Mouse (Mus musculus): ENCODE results near the gene Ugt1a1. TPM values are rescaled to one million over a fixed set of nuclear protein-coding genes. Genes with fewer than 3 reads are reported as not detected.
"Not testable (repeated sequence)": the region's sequence is repeated elsewhere in the genome, so short reads cannot be mapped to it uniquely, and the experiment has no call there.

Ugt1a1 gene
- polyA plus RNA-seq (2016; fragmentation: Nextera tagmentation; extraction: Ambion mirVana) = not detected in 2 replicates

- Histone ChIP-seq H3K27me3 (ENCODE audit: insufficient read depth, poor library complexity, severe bottlenecking) (peaks cover 7% of the 10 kb centered on the region; the same call in 1 of the 2 replicates), H3K4me1 (replicated peaks) (no peaks in the 10 kb centered on the region), H3K36me3 (no peaks in the 10 kb centered on the region), H3K4me3 (no peak within 1 kb of the TSS), H3K27ac (no peak within 1 kb of the TSS), H3K9me3 (peaks cover 53% of the 10 kb centered on the region)
- peak; percentile 9 for DNase-seq (ENCODE audit: low spot score)
- 70% methylated on average over 8 of the region's 8 CpGs for whole genome bisulfite sequencing
These were observed at the start of gene Ugt1a1 for GRCm38 (mm10) chr1:88211812-88212211. Gene Ugt1a1 (plus strand): TSS chr1:88211959.

- H3K36me3 ChIP-seq = no peaks in the 10 kb centered on the region
- H3K27me3 ChIP-seq (ENCODE audit: insufficient read depth, poor library complexity, severe bottlenecking) = no peaks in the 10 kb centered on the region
- no peak for DNase-seq (ENCODE audit: low spot score)
- H3K4me1 ChIP-seq (replicated peaks) = no peaks in the 10 kb centered on the region
- 83% methylated on average over 5 of the region's 5 CpGs for WGBS
- no peaks in the 10 kb centered on the region; the same call in 1 of the 2 replicates for H3K9me3 ChIP-seq
- H3K4me3 ChIP-seq = no peak within 1 kb of the TSS
- no peak within 1 kb of the TSS for H3K27ac ChIP-seq
These were observed 46.0 kb upstream of the Ugt1a1 start, which contains the start of gene Ugt1a5 for GRCm38 (mm10) chr1:88165711-88166110. Gene Ugt1a5 (plus strand): TSS chr1:88166012.

DNA sequence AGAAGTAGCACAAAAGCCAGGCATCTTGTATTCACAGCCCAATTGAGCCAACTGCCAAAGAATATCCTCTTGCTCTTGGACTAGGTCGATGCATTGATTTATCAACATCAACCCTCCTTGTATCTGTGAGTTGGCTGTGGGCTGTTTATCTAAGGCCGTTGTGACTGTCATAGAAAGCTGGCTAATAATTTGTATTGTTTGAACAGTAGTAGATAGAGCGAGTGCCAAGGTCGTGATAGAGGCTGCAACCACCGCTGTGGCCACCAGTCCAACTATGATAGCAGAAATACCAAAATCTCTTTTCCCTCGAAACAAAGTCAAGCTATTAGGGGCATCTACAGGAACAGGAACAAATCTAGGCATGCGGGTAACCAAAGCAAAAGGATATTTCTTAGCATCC is 39.6 kb upstream of the Ugt1a1 start:
- H3K4me3 ChIP-seq; DNase-seq (ENCODE audit: low spot score); H3K36me3 ChIP-seq; H3K27me3 ChIP-seq (ENCODE audit: insufficient read depth, poor library complexity, severe bottlenecking); H3K4me1 ChIP-seq (replicated peaks); H3K27ac ChIP-seq: not testable (repeated sequence)
- 89% methylated on average over 6 of the region's 7 CpGs for WGBS
- peaks cover 13% of the 10 kb centered on the region for H3K9me3 ChIP-seq

GRCm38 (mm10) chr1:88179657-88180056 is 32.1 kb upstream of the Ugt1a1 start:
- H3K4me3 ChIP-seq = no peak overlapping the region
- no peaks in the 10 kb centered on the region for H3K27me3 ChIP-seq (ENCODE audit: insufficient read depth, poor library complexity, severe bottlenecking)
- no peak overlapping the region for H3K27ac ChIP-seq
- no peak for DNase-seq (ENCODE audit: low spot score)
- H3K9me3 ChIP-seq = peaks cover 24% of the 10 kb centered on the region
- no peaks in the 10 kb centered on the region for H3K4me1 ChIP-seq (replicated peaks)
- WGBS = 84% methylated on average over 1 of the region's 1 CpGs
- no peaks in the 10 kb centered on the region for H3K36me3 ChIP-seq

DNA sequence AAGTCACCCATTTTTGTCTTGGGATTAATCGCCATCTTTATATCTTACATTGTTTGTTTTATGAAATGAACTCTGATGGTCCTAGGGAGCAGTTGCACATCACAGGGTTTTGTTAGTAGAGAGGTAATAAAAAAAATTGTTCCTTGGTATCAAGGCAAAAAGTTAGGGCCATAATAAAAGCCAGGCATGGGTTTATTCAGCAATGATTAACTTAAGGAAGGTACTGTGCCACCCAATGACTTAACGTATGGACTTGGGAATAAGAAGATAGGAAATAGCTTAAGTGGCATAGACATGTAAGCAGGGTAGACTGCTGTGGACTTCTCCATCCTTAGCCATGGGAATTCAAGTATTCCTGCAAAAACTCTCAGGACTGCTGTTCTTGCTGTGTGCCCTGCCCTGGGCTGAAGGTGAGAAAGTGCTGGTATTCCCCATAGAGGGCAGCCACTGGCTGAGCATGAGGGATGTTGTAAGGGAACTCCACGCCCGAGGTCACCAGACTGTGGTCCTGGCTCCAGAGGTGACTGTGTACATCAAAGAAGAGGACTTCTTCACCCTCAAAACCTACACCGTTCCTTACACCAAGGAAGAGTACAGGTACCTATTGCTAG is 25.3 kb upstream of the Ugt1a1 start:
- no peak for DNase-seq (ENCODE audit: low spot score)
- H3K36me3 ChIP-seq = no peaks in the 10 kb centered on the region
- H3K4me3 ChIP-seq = no peak overlapping the region
- H3K27me3 ChIP-seq (ENCODE audit: insufficient read depth, poor library complexity, severe bottlenecking) = no peaks in the 10 kb centered on the region
- WGBS = 89% methylated on average over 5 of the region's 5 CpGs
- no peaks in the 10 kb centered on the region for H3K4me1 ChIP-seq (replicated peaks)
- H3K27ac ChIP-seq = no peak overlapping the region
- no peaks in the 10 kb centered on the region for H3K9me3 ChIP-seq

DNA sequence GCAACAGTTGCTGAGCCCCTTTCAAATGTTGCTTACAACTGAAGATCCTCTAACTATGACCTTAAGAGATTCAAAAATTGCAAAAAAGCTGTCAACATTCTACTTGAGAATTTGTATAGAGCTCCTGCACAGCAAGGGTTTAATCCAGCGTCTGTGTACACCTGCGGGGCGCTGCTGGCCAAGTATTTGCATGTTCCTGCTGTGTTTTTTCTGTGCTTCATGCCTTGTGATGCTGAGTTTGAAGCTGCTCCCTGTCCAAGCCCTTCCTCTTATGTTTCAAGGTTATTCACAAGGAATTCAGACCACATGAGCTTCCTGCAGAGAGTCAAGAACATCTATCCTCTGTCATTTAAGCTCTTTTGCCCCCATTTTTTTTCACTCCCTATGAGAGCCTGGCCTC is 19.6 kb upstream of the Ugt1a1 start:
- 67% methylated on average over 3 of the region's 3 CpGs for WGBS
- no peaks in the 10 kb centered on the region for H3K36me3 ChIP-seq
- DNase-seq (ENCODE audit: low spot score) = no peak

DNA sequence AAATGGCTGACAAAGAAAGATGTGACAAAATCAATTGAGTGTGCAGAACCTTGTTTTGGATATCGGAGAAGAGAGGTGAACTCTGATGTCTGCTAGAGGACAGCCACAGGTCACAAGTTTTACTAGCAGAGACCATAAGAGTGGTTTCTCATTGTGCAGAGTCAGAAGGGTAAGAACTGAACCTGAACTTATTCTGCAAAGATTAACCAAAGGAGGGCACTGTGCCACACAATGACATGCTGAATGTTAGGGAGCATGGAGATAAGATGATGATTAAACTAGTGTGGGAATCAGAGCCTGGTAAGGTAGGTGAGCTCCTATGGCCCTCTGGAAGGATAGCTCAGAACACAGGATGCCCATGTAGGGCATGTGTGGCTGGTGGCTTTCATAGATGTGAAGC is 16.1 kb upstream of the Ugt1a1 start:
- no peak overlapping the region for H3K27ac ChIP-seq

More for the DNA sequence above, 19.6 kb upstream of the Ugt1a1 start:
- H3K9me3 ChIP-seq = no peaks in the 10 kb centered on the region
- no peaks in the 10 kb centered on the region for H3K27me3 ChIP-seq (ENCODE audit: insufficient read depth, poor library complexity, severe bottlenecking)
- H3K4me1 ChIP-seq (replicated peaks) = no peaks in the 10 kb centered on the region
- no peak overlapping the region for H3K4me3 ChIP-seq
- no peak overlapping the region for H3K27ac ChIP-seq

DNA sequence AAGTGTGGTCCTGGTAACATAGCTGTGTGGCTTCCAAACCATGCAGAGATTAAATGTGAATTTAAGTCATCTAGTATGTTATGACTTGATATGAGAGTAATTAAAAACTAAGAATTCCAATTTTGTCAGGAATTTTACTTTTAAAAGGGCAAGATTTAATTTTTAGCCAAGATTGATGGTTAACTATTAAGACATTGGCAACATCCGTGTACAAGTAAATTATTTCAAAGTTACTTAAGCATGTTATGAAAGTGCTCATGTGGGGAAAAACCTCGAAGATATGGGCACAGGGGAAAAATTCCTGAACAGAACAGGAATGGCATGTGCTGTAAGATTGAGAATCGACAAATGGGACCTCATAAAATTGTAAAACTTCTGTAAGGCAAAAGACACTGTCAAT is 14.3 kb upstream of the Ugt1a1 start:
- DNase-seq (ENCODE audit: low spot score) = no peak
- H3K36me3 ChIP-seq = no peaks in the 10 kb centered on the region
- H3K27ac ChIP-seq = no peak overlapping the region
- H3K27me3 ChIP-seq (ENCODE audit: insufficient read depth, poor library complexity, severe bottlenecking) = 0 out of 2 replicates have a peak, but pooled peaks cover 4% of the 10 kb centered on the region
- H3K4me1 ChIP-seq (replicated peaks) = no peaks in the 10 kb centered on the region
- WGBS = 79% methylated on average over 3 of the region's 3 CpGs
- H3K9me3 ChIP-seq = no peaks in the 10 kb centered on the region
- H3K4me3 ChIP-seq = no peak overlapping the region

More for the DNA sequence above, 16.1 kb upstream of the Ugt1a1 start:
- Histone ChIP-seq H3K36me3 (no peaks in the 10 kb centered on the region), H3K27me3 (ENCODE audit: insufficient read depth, poor library complexity, severe bottlenecking) (0 out of 2 replicates have a peak, but pooled peaks cover 4% of the 10 kb centered on the region), H3K4me3 (no peak overlapping the region), H3K4me1 (replicated peaks) (no peaks in the 10 kb centered on the region), H3K9me3 (no peaks in the 10 kb centered on the region)
- WGBS = 86% methylated on average over 1 of the region's 1 CpGs
- no peak for DNase-seq (ENCODE audit: low spot score)

- WGBS = 77% methylated on average over 2 of the region's 2 CpGs
These were observed 11.8 kb upstream of the Ugt1a1 start for GRCm38 (mm10) chr1:88199996-88200395.

DNA sequence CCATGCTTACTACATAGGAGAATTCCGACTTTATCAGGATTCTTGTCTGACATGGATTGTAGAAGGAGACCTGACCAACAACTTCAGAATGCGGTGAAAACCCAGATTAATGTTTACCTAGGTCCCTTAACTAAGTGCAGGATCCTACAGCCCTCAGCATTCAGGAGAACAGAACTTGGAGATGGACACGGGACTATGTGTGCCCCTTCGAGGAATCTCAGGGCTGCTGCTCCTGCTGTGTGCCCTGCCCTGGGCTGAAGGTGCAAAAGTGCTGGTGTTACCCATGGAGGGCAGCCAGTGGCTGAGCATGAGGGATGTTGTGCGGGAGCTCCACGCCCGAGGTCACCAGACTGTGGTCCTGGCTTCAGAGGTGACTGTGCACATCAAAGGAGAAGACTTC is 11.3 kb upstream of the Ugt1a1 start, which contains the start of gene Ugt1a2:
Gene Ugt1a2 (plus strand): TSS at position 146 of the 400 bp plus-strand sequence.
- no peaks in the 10 kb centered on the region; the same call in 1 of the 2 replicates for H3K36me3 ChIP-seq
- peaks cover 16% of the 10 kb centered on the region for H3K9me3 ChIP-seq
- 81% methylated on average over 7 of the region's 7 CpGs for WGBS
- H3K4me3 ChIP-seq = no peak within 1 kb of the TSS
- no peak for DNase-seq (ENCODE audit: low spot score)
- peaks cover 5% of the 10 kb centered on the region; the same call in 1 of the 2 replicates for H3K4me1 ChIP-seq (replicated peaks)
- no peak within 1 kb of the TSS for H3K27ac ChIP-seq
- H3K27me3 ChIP-seq (ENCODE audit: insufficient read depth, poor library complexity, severe bottlenecking) = peaks cover 16% of the 10 kb centered on the region

More at GRCm38 (mm10) chr1:88199996-88200395, 11.8 kb upstream of the Ugt1a1 start:
- Histone ChIP-seq H3K4me3 (no peak overlapping the region), H3K4me1 (replicated peaks) (peaks cover under 1% of the 10 kb centered on the region; the same call in 1 of the 2 replicates), H3K9me3 (peaks cover 15% of the 10 kb centered on the region), H3K27ac (no peak overlapping the region), H3K36me3 (no peaks in the 10 kb centered on the region; the same call in 1 of the 2 replicates), H3K27me3 (ENCODE audit: insufficient read depth, poor library complexity, severe bottlenecking) (peaks cover 15% of the 10 kb centered on the region)
- DNase-seq (ENCODE audit: low spot score) = no peak

DNA sequence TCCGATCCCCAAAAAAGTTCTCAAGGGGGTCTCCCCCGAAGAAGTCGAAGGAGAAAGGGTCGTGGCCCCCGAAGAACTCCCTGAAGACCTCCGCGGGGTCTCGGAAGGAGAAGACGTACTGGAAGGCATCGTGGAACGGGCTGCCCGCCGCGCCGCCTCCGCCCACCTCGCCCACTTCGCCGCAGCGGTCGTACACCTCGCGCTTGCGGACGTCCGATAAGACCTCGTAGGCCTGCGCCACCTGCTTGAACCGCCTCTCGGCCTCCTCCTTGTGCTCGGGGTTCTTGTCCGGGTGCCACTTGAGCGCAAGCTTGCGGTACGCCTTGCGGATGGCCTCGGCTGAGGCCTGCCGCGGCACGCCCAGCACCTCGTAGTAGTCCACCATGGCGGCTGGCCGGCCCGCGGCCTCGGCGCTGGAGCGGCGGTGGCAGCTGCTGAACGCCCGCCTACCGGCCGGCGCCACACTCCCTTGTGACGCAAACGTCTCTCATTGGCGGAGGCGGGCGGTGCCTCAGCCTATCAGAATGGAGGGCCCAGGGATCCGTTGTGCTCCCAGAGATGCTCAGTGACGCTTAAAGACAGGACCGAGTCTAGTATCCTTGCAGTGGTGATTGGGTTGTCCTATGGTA is 6.4 kb upstream of the Ugt1a1 start, which contains the start of gene Dnajb3:
Gene Dnajb3 (minus strand): TSS at position 489 of the 629 bp plus-strand sequence.
- H3K4me3 ChIP-seq = peak within 1 kb of the TSS; percentile 62
- peak; percentile 88 for DNase-seq (ENCODE audit: low spot score)
- 6% methylated on average over 62 of the region's 62 CpGs for WGBS
- peaks cover 19% of the 10 kb centered on the region for H3K9me3 ChIP-seq
- peak within 1 kb of the TSS; percentile 91 for H3K27ac ChIP-seq
- peaks cover 8% of the 10 kb centered on the region; the same call in 1 of the 2 replicates for H3K4me1 ChIP-seq (replicated peaks)
- H3K27me3 ChIP-seq (ENCODE audit: insufficient read depth, poor library complexity, severe bottlenecking) = peaks cover 25% of the 10 kb centered on the region
- H3K36me3 ChIP-seq = no peaks in the 10 kb centered on the region; the same call in 1 of the 2 replicates

DNA sequence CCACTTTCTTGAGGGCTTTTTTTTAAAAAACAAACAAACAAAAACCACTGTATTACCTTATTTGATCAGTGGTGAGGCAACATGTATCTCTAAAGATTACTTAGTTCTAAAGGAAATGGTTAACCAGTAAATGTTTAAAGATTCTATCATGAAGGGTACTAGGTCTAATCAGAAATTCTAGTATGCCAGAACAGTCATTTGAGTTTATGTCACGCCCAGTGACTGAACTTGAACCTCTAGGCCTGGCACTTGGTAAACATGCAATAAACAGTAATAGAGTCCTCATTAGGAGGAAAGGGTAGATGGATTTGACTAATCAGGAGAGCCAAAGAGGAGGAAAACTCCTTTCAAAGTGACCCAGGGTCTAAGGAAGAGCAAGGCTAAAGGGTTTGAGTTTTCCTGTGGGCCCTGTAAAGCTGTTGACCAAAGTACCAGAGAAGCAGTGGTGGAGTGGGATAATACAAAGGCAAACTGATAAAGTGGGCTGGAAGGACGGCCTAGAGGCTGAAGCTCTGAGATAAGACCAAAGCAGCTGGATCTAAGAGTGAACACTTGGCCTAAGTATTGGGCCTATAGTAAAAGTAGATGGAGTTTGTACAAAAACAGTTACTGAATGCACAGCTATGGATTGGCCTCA is 4.8 kb upstream of the Ugt1a1 start:
- Histone ChIP-seq H3K36me3 (no peaks in the 10 kb centered on the region; the same call in 1 of the 2 replicates), H3K9me3 (peaks cover 26% of the 10 kb centered on the region), H3K27ac (no peak overlapping the region), H3K27me3 (ENCODE audit: insufficient read depth, poor library complexity, severe bottlenecking) (peaks cover 23% of the 10 kb centered on the region), H3K4me1 (replicated peaks) (peaks cover 8% of the 10 kb centered on the region; the same call in 1 of the 2 replicates), H3K4me3 (no peak overlapping the region)
- WGBS = 80% methylated on average over 2 of the region's 2 CpGs
- DNase-seq (ENCODE audit: low spot score) = no peak

Data from hindbrain, embryonic 10.5 days (tissue).